Mouse (Mus musculus) lung, postnatal 4 days (tissue): Measurements from ENCODE around the gene Pdzd3.
"Not testable (repeated sequence)": the region's sequence is repeated elsewhere in the genome, so short reads cannot be mapped to it uniquely, and the experiment has no call there.

Source experiments
- DNase-seq, 2 experiments: peaks; one replicate each; pipeline ENCODE4 v3.0.0; 2021

Pdzd3 gene

GRCm38 (mm10) chr9:44251314-44251713, at the start of gene Pdzd3:
Gene Pdzd3 (minus strand): TSS chr9:44251471.
- DNase-seq: no peak

DNA sequence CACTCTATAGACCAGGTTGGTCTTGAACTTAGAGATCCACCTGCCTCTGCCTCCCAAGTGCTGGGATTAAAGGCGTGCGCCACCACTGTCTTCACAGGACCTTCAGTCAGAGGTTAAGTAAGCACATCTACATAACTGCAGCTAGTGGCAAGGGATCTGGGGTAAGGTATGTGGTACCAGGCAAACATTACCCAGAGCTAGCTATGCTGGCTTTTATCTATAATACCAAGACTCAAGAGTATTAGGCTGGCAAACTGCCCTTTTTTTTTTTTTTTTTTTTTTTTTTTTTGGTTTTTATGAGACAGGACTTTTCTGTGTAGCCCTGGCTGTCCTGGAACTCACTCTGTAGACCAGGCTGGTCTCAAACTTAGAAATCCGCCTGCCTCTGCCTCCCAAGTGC, 48.7 kb upstream of the Pdzd3 start:
- DNase-seq: not testable (repeated sequence)

DNA sequence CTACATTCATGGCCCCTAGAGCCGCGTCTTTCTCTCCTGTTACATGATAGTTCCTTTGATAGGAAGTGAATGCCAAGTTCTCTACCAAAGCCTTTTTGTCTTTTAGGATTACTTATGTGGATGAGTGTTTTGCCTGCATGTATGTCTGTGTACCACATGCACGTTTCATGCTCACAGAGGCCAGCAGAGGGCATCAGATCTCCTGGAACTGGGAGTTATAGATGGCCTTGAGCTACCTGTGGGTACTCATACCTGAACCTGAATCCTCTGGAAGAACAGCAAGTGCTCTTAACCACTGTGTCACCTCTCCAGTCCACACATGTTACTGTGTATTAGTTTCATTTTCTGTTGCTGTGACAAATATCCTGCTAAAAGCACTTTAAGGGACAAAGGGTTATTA, 41.2 kb upstream of the Pdzd3 start:
- DNase-seq: peak in 1 of 2 experiments; percentile 61

DNA sequence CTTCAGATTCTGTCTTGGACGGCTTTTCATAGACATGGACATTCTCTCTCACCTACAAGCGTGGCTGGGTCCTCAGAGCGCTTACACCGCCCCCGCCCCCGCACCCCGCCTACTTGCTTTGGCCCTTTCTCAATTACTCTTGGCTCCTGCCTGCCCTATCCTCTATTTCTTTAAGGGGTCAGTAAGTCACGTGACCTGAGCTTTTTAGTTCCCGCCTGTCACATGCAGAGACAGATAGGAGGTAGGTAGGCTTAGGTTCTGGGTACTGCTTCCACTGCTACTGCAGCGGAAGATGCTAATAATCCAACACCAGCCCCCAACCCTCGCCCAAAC, 37.7 kb upstream of the Pdzd3 start:
- no peak for DNase-seq

- DNase-seq: peak; percentile 22 to 30
Measured at GRCm38 (mm10) chr9:44288076-44288958, 37.0 kb upstream of the Pdzd3 start, which contains the start of gene Abcg4. Gene Abcg4 (minus strand): TSS chr9:44288615.

DNA sequence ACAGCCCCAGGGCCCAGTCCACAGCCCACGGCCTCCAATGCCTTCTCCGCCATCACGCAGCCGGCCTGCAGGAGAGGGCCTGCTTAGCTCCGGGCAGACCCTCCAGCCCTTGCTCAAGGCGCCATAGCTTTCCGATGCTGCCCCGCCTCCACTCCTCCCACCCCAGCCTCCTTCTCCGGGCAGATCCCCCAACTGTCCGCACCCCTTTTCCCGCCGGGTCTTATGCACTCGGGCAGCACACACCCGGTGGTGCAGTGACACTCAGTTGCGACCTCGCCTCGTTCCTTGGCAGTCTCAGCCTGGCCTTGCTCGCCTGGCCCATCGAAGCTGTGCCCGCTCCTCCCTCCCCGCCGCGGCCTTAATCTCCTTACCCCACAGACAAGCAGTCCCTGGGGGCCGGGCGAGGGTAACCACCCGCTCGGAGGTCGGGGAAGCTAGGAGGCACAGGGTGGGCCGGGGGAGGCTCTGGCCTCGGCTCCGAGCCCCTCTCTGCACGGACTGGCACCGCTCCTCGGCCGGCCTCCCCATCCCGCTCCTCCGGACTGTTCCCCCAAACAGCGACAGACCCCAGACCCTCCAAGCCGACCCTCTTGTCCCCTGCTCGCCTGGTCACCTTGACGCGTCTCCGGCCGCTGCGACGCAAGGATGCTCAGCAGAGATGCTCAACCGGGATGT, 36.3 kb upstream of the Pdzd3 start:
- peak; percentile 25 to 28 for DNase-seq

DNA sequence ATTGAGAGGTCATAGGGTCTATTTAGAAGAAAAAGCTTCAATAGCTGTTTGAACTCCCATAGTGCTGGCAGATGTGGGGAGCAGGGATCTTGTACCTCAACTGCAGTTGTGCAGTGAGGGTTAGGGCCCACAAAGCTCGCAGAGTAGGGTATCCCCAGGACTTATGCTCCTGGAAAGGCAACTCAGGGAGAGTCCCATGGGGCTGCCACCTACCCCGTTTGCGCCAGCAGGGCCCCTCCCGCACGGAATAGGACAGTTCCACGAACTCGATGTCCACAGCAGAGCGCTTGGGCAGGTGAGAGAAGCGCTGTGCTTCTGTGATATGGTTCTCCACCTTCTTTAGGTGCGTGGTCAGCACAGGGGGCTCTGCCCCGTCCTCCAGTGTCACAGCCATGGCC, 35.7 kb upstream of the Pdzd3 start:
- DNase-seq: no peak

DNA sequence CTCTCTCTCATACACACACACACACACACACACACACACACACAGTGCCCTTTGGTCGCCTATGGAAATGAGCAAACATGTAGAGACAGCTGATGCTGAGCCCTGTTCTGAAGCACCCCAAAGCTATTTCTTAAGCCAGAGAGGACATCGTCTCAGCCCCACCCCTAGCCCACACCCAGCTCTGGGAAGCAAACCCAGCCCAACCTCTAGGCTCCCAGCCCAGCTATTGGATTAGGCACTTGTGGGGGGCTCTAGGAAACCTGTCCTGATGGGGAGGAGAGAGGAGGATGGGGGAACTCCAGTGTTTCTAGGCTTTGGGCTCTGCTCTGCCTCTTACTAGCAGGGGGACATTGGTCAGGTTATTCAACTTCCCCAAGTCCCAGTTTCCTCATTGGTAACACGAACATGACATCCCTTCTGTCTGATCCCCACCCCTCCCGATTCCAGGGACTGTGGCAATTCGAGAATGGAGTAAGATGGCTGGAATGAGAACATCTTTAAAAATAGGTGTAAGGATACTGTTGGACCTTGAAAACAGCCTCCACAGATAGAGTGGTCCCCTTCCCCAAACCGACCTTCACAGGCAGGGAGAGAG, 35.1 kb upstream of the Pdzd3 start:
- no peak for DNase-seq

GRCm38 (mm10) chr9:44283183-44283582, 31.9 kb upstream of the Pdzd3 start:
- no peak for DNase-seq

- no peak for DNase-seq
Measured at GRCm38 (mm10) chr9:44269973-44270372, 18.7 kb upstream of the Pdzd3 start.

- peak in 1 of 2 experiments; percentile 46 for DNase-seq
Measured at GRCm38 (mm10) chr9:44269077-44269476, 17.8 kb upstream of the Pdzd3 start.

- peak in 1 of 2 experiments; percentile 51 for DNase-seq
Measured at GRCm38 (mm10) chr9:44268432-44268831, 17.2 kb upstream of the Pdzd3 start, which contains the start of gene Nlrx1. Gene Nlrx1 (minus strand): TSS chr9:44268599.

GRCm38 (mm10) chr9:44268027-44268360, 16.7 kb upstream of the Pdzd3 start:
- peak; percentile 95 to 96 for DNase-seq

DNA sequence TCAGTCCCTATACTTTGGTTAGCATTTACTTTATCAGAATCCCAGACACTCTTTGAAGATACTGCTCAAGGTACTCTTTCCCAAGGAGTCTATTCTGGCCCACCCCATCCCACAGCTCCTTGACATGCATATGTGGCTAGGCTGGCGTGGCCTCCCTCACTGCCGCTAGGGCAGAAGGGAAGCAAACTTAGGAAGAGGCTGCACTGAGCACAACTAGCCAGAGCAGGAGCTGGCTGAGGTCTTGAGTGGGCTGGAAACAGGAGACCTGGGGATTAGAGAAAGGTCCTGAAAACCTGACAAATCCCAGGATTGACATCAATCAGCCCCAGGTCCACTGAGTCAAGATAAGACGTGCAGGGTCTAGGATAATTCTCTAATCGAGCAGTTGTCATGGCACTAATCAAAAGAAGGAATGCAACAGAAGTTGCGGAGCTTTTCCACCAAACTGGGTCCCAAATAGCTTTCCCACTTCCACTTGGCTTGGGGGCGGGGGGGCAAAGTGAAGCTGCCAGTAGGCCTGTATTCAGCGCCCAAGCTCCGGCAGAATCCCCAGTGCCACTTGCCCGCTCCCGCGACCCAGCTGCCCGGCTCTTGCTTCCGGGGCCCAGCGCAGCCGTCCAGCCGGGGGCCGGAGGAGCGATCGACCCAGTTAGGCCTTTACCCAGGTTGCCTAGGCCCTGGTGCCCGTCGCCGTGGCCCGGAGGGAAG, 16.2 kb upstream of the Pdzd3 start:
- peak; percentile 51 to 61 for DNase-seq

DNA sequence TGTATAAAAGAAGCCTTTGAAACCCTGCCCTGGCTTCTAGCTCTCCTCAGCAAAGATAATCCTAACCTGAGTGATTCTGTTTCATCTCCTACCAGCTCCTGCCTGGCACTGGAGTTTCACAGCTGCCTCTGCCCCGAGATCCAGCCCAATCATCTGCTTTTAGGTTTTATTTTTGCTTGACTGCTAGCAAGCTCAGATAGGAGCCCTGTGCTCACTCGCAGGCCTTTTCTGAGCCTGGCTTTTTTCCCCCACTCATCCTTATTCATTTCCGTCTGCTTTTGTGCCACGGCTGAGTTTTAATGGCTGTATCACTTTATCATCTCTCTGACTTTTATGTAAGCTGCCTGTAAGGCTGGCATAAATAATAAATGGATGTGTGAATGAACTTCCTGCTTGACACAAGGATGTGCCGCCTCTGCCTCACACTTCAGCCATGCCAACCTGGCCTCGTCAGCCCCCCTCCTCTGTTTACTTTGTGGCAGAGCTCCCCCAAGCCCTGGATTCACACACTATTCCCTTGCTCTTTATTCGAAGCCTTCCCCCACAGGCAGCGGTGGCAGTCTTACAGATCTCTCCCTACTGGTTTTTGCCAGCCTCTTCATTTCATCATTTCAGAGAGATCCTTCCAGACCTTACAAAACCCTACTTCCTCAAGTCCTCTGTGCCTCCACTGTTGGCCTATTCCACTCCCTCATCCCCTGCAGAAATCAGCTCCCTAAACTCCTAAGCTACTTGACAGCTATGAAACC, 15.4 kb upstream of the Pdzd3 start:
- DNase-seq: no peak

DNA sequence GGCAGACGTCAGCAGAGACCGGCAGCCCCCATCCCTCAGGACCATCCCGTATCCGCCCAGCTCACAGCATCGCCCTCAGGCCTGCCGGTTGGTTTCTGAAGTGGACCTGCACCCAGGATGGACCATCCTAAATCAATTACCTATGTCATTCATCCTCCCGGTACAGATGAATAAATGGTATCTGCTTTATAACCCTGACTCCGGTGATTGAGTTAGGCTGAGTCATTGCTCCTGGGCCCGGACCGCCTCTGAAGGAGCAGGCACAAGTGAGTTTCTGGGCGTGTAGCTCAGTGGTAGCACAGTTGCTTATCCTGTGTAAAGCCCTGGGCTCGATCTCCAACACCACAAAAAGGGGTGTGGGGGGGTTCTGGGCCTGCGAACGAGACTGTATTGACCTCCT, 10.1 kb upstream of the Pdzd3 start:
- no peak for DNase-seq

- DNase-seq: no peak
Measured at GRCm38 (mm10) chr9:44259014-44259413, 7.7 kb upstream of the Pdzd3 start.

DNA sequence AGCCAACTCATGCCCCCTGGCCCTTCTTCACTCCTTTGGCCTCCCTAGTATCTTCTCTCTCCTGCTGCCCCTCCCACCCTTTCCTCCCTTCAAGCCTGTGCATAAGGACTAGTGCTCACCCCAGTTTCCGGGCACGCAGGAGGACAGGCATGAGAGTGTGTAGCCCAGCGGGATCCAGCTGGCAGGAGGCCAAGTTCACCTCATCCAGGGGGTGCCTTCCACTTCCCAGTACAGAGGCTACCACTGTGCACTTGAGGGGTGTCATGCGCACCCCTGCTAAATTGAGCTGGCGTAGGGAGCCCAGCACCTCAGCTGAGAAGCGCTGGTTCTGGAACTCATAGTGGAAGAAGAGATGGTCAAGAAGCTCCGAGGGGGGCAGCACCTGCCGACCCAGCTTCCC, 4.9 kb upstream of the Pdzd3 start:
- no peak for DNase-seq

- no peak for DNase-seq
Measured at GRCm38 (mm10) chr9:44255136-44255521, 3.9 kb upstream of the Pdzd3 start.

GRCm38 (mm10) chr9:44254508-44255135, 3.4 kb upstream of the Pdzd3 start:
- no peak for DNase-seq

DNA sequence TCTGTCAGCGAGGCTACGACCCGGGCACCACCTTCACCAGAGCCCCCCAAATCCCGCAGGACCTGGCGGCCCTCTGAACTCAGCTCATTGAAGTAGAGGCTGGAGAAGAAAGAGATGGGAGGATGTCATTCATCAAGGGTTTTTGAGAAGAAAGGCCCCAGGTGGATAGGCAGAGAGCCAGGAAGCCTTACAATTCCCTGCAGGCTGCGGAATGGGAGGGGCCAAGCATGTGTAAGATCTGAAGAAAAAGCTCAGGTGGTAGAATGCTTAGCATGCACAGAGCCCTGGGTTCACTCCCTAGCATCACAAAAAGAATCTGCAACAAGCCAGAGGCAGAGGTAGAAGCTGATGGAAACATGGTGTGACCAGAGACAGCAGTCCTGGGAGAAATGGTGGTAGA, 2.2 kb upstream of the Pdzd3 start:
- DNase-seq: no peak

- DNase-seq: no peak
Measured at GRCm38 (mm10) chr9:44250445-44250844, 826 bp downstream of the Pdzd3 start.
